Mouse (Mus musculus) CD4-positive, CD25-positive, alpha-beta regulatory T cell, adult 9 weeks (primary cell): ENCODE data around the gene Gm5890. TPM values are rescaled to one million over a fixed set of nuclear protein-coding genes. Genes with fewer than 3 reads are reported as not detected.

Experiments used
- polyA plus RNA-seq: library from polyadenylated mRNA; unstranded; fragments of 100-300 nt; shearing (Covaris generic); gene quantifications from one replicate; pipeline ENCODE4 v1.2.1, GENCODE M21; 2017

The Gm5890 gene
- not detected for polyA plus RNA-seq

DNA sequence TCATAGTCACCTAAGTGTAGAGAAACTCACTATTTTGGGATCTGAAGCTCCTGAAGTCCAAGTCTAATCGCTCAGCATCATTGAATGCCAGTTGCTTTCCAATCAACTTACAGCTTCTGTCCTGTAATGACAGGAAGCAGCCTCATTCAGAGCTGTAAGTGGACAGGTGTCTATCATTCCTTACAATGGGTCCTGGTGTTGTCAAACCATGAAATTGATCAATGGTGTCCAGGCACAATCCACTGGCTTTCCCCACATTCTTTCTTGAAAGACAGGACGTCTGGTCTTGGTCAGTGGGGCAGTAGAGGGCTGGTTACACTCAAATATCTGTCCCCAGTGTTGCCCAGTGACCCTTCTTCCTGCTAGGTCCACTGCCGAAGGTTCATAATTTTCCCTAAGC, at the start of gene Gm5890:
Gene Gm5890, minus strand, starts transcription at position 101 of the 400 bp plus-strand sequence.

DNA sequence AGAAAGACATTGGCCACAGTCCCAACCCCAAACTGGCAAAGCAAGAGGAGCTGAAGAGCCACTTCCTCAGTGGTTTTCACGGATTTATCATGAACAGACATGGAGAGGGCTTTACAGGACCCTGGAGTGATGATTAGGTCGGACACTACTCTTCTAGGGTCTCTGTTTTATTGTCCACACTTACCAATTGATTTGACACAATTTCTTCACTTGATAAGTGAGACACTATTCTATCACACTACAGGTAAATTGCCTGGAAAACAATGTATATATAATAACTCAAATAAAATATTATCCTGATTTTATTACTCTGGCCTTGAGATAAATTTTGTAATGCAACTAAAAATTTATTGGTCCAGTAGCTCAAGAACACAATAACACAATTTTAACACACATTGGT, 28.9 kb downstream of the Gm5890 start, which contains the start of gene Gm4498:
Gene Gm4498, minus strand, starts transcription at position 101 of the 400 bp plus-strand sequence.

Other genes with a start within 250 kb of the Gm5890 start
- 0.10 TPM for gene Vmn1r91, start 163.2 kb downstream of the Gm5890 start, polyA plus RNA-seq
- gene Gm16442, start 140.3 kb downstream of the Gm5890 start, polyA plus RNA-seq, result not detected
- gene Vmn1r93, start 123.7 kb downstream of the Gm5890 start, polyA plus RNA-seq, result not detected
- not detected for gene Vmn1r94, start 94.5 kb downstream of the Gm5890 start, polyA plus RNA-seq
- not detected for gene Vmn1r95, start 69.1 kb downstream of the Gm5890 start, polyA plus RNA-seq
- not detected for gene Gm6164, start 57.2 kb downstream of the Gm5890 start, polyA plus RNA-seq
- gene Gm4498, start 29.0 kb downstream of the Gm5890 start, polyA plus RNA-seq, result not detected
- gene Gm4133, start 71.2 kb upstream of the Gm5890 start, polyA plus RNA-seq, result not detected
- not detected for gene Gm5728, start 112.6 kb upstream of the Gm5890 start, polyA plus RNA-seq
- gene Vmn1r100, start 155.1 kb upstream of the Gm5890 start, polyA plus RNA-seq, result not detected
- not detected for gene Vmn1r101, start 179.8 kb upstream of the Gm5890 start, polyA plus RNA-seq
- not detected for gene Gm10670, start 212.1 kb upstream of the Gm5890 start, polyA plus RNA-seq
- gene Vmn1r103, start 247.7 kb upstream of the Gm5890 start, polyA plus RNA-seq, result not detected